Mouse (Mus musculus) hindbrain, embryonic 11.5 days (tissue): ENCODE measurements around the gene Pdcd4. TPM values are rescaled to one million over a fixed set of nuclear protein-coding genes. Genes with fewer than 3 reads are reported as not detected.

Experiments used
- ATAC-seq: fragments of 200-750 bp; cut with Nextera tagmentation; 2 replicates; pipeline ENCODE4 v1.8.0; 2017; ENCODE audit warnings: mild to moderate bottlenecking, moderate TSS enrichment, moderate library complexity; ENCODE audit not compliant: low FRiP score
- DNase-seq: peaks from one replicate; pipeline ENCODE4 v3.0.0-alpha.2; 2015; ENCODE audit warnings: low spot score
- H3K27ac ChIP-seq: fragments of 300-500 bp; sonication (generic); 2 replicates; pipeline ENCODE4 v1.5.1; 2014; ENCODE audit warnings: mild to moderate bottlenecking, low read depth, low read length
- H3K27me3 ChIP-seq: fragments of 300-500 bp; sonication (generic); 2 replicates; pipeline ENCODE4 v1.6.1; 2014; ENCODE audit warnings: mild to moderate bottlenecking, low read length, moderate library complexity, mixed read lengths; ENCODE audit not compliant: control insufficient read depth, insufficient read depth
- H3K36me3 ChIP-seq: fragments of 300-500 bp; sonication (generic); 2 replicates; pipeline ENCODE4 v1.6.1; 2014; ENCODE audit warnings: mild to moderate bottlenecking, low read length, moderate library complexity, mixed read lengths; ENCODE audit not compliant: control insufficient read depth, insufficient read depth
- H3K4me1 ChIP-seq: fragments of 300-500 bp; sonication (generic); replicated peaks from 2 replicates; pipeline ENCODE4 v1.6.1; 2014; ENCODE audit warnings: low read length, mixed read lengths; ENCODE audit not compliant: control insufficient read depth, insufficient read depth
- H3K4me2 ChIP-seq: fragments of 300-500 bp; sonication (generic); replicated peaks from 2 replicates; pipeline ENCODE4 v1.6.1; 2014; ENCODE audit warnings: mild to moderate bottlenecking, low read depth, low read length
- H3K4me3 ChIP-seq: fragments of 300-500 bp; sonication (generic); 2 replicates; pipeline ENCODE4 v1.5.1; 2014; ENCODE audit warnings: low read depth, low read length
- H3K9ac ChIP-seq: fragments of 300-500 bp; sonication (generic); 2 replicates; pipeline ENCODE4 v1.6.1; 2014; ENCODE audit warnings: low read depth, low read length
- H3K9me3 ChIP-seq: fragments of 300-500 bp; sonication (generic); 2 replicates; pipeline ENCODE4 v1.6.1; 2016; ENCODE audit warnings: low read length; ENCODE audit not compliant: control insufficient read depth
- WGBS: fragments of 180-500 bp; shearing (Covaris S2); extraction: QIAGEN DNeasy Blood & Tissue Kit; methylation state at CpG from one replicate; pipeline ENCODE4 v1.1.7; 2014; 5-methylcytosine and 5-hydroxymethylcytosine counted together
- polyA plus RNA-seq: library from polyadenylated mRNA; unstranded; fragments of >200 nt; fragmentation: Nextera tagmentation; extraction: Ambion mirVana; gene quantifications from 2 replicates; pipeline ENCODE4 v1.2.1, GENCODE M21; 2014

Gene Pdcd4
- polyA plus RNA-seq, 1 experiment from 2014 or later: 82.4 TPM

GRCm38 (mm10) chr19:53892838-53893359, 868 bp downstream of the Pdcd4 start:
- Histone ChIP-seq H3K27me3 (no peaks in the 10 kb centered on the region), H3K36me3 (no peaks in the 10 kb centered on the region), H3K27ac (no peak overlapping the region), H3K9ac (no peak overlapping the region), H3K9me3 (no peaks in the 10 kb centered on the region), H3K4me2 (no peak overlapping the region), H3K4me3 (no peak overlapping the region), H3K4me1 (no peaks in the 10 kb centered on the region)
- no peak for DNase-seq
- 79% methylated on average over 9 of the region's 9 CpGs for WGBS
- ATAC-seq: no peak

GRCm38 (mm10) chr19:53893711-53894171, 1.7 kb downstream of the Pdcd4 start:
- DNase-seq (no peak), ATAC-seq (no peak)
- Histone ChIP-seq H3K9me3 (no peaks in the 10 kb centered on the region), H3K36me3 (no peaks in the 10 kb centered on the region), H3K4me2 (no peak overlapping the region), H3K4me1 (no peaks in the 10 kb centered on the region), H3K27ac (no peak overlapping the region), H3K27me3 (no peaks in the 10 kb centered on the region), H3K9ac (no peak overlapping the region), H3K4me3 (no peak overlapping the region)
- WGBS: 75% methylated on average over 3 of the region's 3 CpGs

GRCm38 (mm10) chr19:53894538-53895121, 2.6 kb downstream of the Pdcd4 start:
- no peak overlapping the region for H3K9ac ChIP-seq
- H3K4me3 ChIP-seq: no peak overlapping the region
- no peak for DNase-seq
- no peak for ATAC-seq
- no peaks in the 10 kb centered on the region for H3K9me3 ChIP-seq
- H3K4me1 ChIP-seq: no peaks in the 10 kb centered on the region
- no peaks in the 10 kb centered on the region for H3K36me3 ChIP-seq
- WGBS: 79% methylated on average over 12 of the region's 12 CpGs
- H3K27ac ChIP-seq: no peak overlapping the region
- no peak overlapping the region for H3K4me2 ChIP-seq
- H3K27me3 ChIP-seq: no peaks in the 10 kb centered on the region

GRCm38 (mm10) chr19:53898046-53898445, 6.0 kb downstream of the Pdcd4 start:
- DNase-seq (no peak), ATAC-seq (no peak)
- Histone ChIP-seq H3K36me3 (no peaks in the 10 kb centered on the region), H3K4me3 (no peak overlapping the region), H3K27me3 (no peaks in the 10 kb centered on the region), H3K4me2 (no peak overlapping the region), H3K4me1 (no peaks in the 10 kb centered on the region), H3K27ac (no peak overlapping the region), H3K9ac (no peak overlapping the region), H3K9me3 (no peaks in the 10 kb centered on the region)
- 84% methylated on average over 5 of the region's 5 CpGs for WGBS

- H3K27me3 ChIP-seq: no peaks in the 10 kb centered on the region
- 81% methylated on average over 4 of the region's 4 CpGs for WGBS
- no peaks in the 10 kb centered on the region for H3K9me3 ChIP-seq
- no peak overlapping the region for H3K9ac ChIP-seq
- H3K4me2 ChIP-seq: no peak overlapping the region
- H3K4me3 ChIP-seq: no peak overlapping the region
- no peaks in the 10 kb centered on the region for H3K4me1 ChIP-seq
- no peak for ATAC-seq
- H3K27ac ChIP-seq: no peak overlapping the region
- no peaks in the 10 kb centered on the region for H3K36me3 ChIP-seq
- no peak for DNase-seq
These were observed 6.5 kb downstream of the Pdcd4 start for GRCm38 (mm10) chr19:53898498-53898897.

GRCm38 (mm10) chr19:53898970-53899900, 7.2 kb downstream of the Pdcd4 start:
- Histone ChIP-seq H3K4me2 (no peak overlapping the region), H3K27ac (no peak overlapping the region), H3K36me3 (no peaks in the 10 kb centered on the region), H3K9ac (no peak overlapping the region), H3K27me3 (no peaks in the 10 kb centered on the region), H3K4me3 (no peak overlapping the region), H3K4me1 (no peaks in the 10 kb centered on the region), H3K9me3 (no peaks in the 10 kb centered on the region)
- DNase-seq (no peak), ATAC-seq (no peak)
- 87% methylated on average over 25 of the region's 25 CpGs for WGBS

- no peaks in the 10 kb centered on the region for H3K36me3 ChIP-seq
- no peak overlapping the region for H3K27ac ChIP-seq
- no peaks in the 10 kb centered on the region for H3K9me3 ChIP-seq
- H3K27me3 ChIP-seq: no peaks in the 10 kb centered on the region
- H3K9ac ChIP-seq: no peak overlapping the region
- ATAC-seq (no peak), DNase-seq (no peak)
- no peak overlapping the region for H3K4me3 ChIP-seq
- no peaks in the 10 kb centered on the region for H3K4me1 ChIP-seq
- H3K4me2 ChIP-seq: no peak overlapping the region
- 87% methylated on average over 14 of the region's 14 CpGs for WGBS
These were observed 8.0 kb downstream of the Pdcd4 start for GRCm38 (mm10) chr19:53899941-53900610.

- Histone ChIP-seq H3K27me3 (no peaks in the 10 kb centered on the region), H3K4me3 (peak overlapping the region; percentile 95), H3K36me3 (no peaks in the 10 kb centered on the region), H3K4me2 (peak overlapping the region; percentile 70), H3K9ac (peak overlapping the region; percentile 88), H3K4me1 (no peaks in the 10 kb centered on the region), H3K27ac (no peak overlapping the region), H3K9me3 (no peaks in the 10 kb centered on the region)
- DNase-seq (no peak), ATAC-seq (no peak)
- 63% methylated on average over 15 of the region's 15 CpGs for WGBS
These were observed 10.1 kb downstream of the Pdcd4 start for GRCm38 (mm10) chr19:53901931-53902738.
